Mouse (Mus musculus) heart, adult 11 months (tissue): ENCODE data around the gene Tgfbi.

Experiments used
- DNase-seq: peaks from one replicate; pipeline ENCODE4 v3.0.0; 2022

Gene Tgfbi

GRCm38 (mm10) chr13:56644031-56644430 is 34.7 kb downstream of the Tgfbi start:
- no peak for DNase-seq

GRCm38 (mm10) chr13:56645744-56646143 is 36.4 kb downstream of the Tgfbi start:
- DNase-seq, result no peak

GRCm38 (mm10) chr13:56647597-56648405 is 38.5 kb downstream of the Tgfbi start:
- peak; percentile 99 for DNase-seq

- no peak for DNase-seq
These were observed 40.7 kb downstream of the Tgfbi start for GRCm38 (mm10) chr13:56650020-56650419.

GRCm38 (mm10) chr13:56652381-56652780 is 43.1 kb downstream of the Tgfbi start:
- no peak for DNase-seq

- DNase-seq, result no peak
These were observed 44.9 kb downstream of the Tgfbi start for GRCm38 (mm10) chr13:56654176-56654575.

GRCm38 (mm10) chr13:56657946-56658512 is 48.7 kb downstream of the Tgfbi start:
- peak; percentile 96 for DNase-seq

GRCm38 (mm10) chr13:56658931-56659330 is 49.6 kb downstream of the Tgfbi start:
- DNase-seq, result no peak

- peak; percentile 97 for DNase-seq
These were observed 52.7 kb downstream of the Tgfbi start for GRCm38 (mm10) chr13:56661914-56662621.

- no peak for DNase-seq
These were observed 55.2 kb downstream of the Tgfbi start for GRCm38 (mm10) chr13:56664256-56665170.

- peak; percentile 94 for DNase-seq
These were observed 61.9 kb downstream of the Tgfbi start for GRCm38 (mm10) chr13:56671206-56671605.

GRCm38 (mm10) chr13:56677731-56678130 is 68.4 kb downstream of the Tgfbi start:
- DNase-seq, result no peak

- DNase-seq, result peak; percentile 92
These were observed 69.0 kb downstream of the Tgfbi start for GRCm38 (mm10) chr13:56678188-56678787.

- DNase-seq, result peak; percentile 91
These were observed 69.6 kb downstream of the Tgfbi start for GRCm38 (mm10) chr13:56678826-56679504.

GRCm38 (mm10) chr13:56681924-56682323 is 72.6 kb downstream of the Tgfbi start:
- no peak for DNase-seq

GRCm38 (mm10) chr13:56682326-56682725 is 73.0 kb downstream of the Tgfbi start:
- peak; percentile 98 for DNase-seq

GRCm38 (mm10) chr13:56683306-56683705 is 74.0 kb downstream of the Tgfbi start:
- no peak for DNase-seq
